Mouse (Mus musculus): ENCODE measurements around the gene Fxyd4. TPM values are rescaled to one million over a fixed set of nuclear protein-coding genes. Genes with fewer than 3 reads are reported as not detected.

Fxyd4 gene
- polyA plus RNA-seq, 1 experiment from 2014 or later: 4.4 TPM

GRCm38 (mm10) chr6:117942769-117943168 is 5.3 kb upstream of the Fxyd4 start:
- no peak for ATAC-seq (ENCODE audit: insufficient number of reproducible peaks, insufficient read depth, low FRiP score, low read depth)
- Histone ChIP-seq H3K4me1 (ENCODE audit: control insufficient read depth, insufficient read depth, low read length) (no peaks in the 10 kb centered on the region), H3K9ac (replicated peaks; ENCODE audit: low read depth, low read length) (no peak overlapping the region), H3K27me3 (ENCODE audit: control insufficient read depth, insufficient read depth, low read length) (no peaks in the 10 kb centered on the region), H3K9me3 (ENCODE audit: control insufficient read depth, low read depth, low read length) (no peaks in the 10 kb centered on the region), H3K4me2 (replicated peaks; ENCODE audit: low read depth, low read length) (no peak overlapping the region), H3K36me3 (ENCODE audit: control insufficient read depth, insufficient read depth, low read length) (no peaks in the 10 kb centered on the region), H3K4me3 (ENCODE audit: low read depth, low read length) (no peak overlapping the region), H3K27ac (ENCODE audit: low read length) (no peak overlapping the region)
- WGBS: 76% methylated on average over 10 of the region's 10 CpGs

- no peak for ATAC-seq (ENCODE audit: insufficient number of reproducible peaks, insufficient read depth, low FRiP score, low read depth)
- 86% methylated on average over 10 of the region's 10 CpGs for WGBS
- Histone ChIP-seq H3K27ac (ENCODE audit: low read length) (no peak overlapping the region), H3K4me3 (ENCODE audit: low read depth, low read length) (no peak overlapping the region), H3K27me3 (ENCODE audit: control insufficient read depth, insufficient read depth, low read length) (no peaks in the 10 kb centered on the region), H3K4me1 (ENCODE audit: control insufficient read depth, insufficient read depth, low read length) (no peaks in the 10 kb centered on the region), H3K9ac (replicated peaks; ENCODE audit: low read depth, low read length) (no peak overlapping the region), H3K36me3 (ENCODE audit: control insufficient read depth, insufficient read depth, low read length) (no peaks in the 10 kb centered on the region), H3K4me2 (replicated peaks; ENCODE audit: low read depth, low read length) (no peak overlapping the region), H3K9me3 (ENCODE audit: control insufficient read depth, low read depth, low read length) (no peaks in the 10 kb centered on the region)
Measured at GRCm38 (mm10) chr6:117938951-117939350, 1.5 kb upstream of the Fxyd4 start.

DNA sequence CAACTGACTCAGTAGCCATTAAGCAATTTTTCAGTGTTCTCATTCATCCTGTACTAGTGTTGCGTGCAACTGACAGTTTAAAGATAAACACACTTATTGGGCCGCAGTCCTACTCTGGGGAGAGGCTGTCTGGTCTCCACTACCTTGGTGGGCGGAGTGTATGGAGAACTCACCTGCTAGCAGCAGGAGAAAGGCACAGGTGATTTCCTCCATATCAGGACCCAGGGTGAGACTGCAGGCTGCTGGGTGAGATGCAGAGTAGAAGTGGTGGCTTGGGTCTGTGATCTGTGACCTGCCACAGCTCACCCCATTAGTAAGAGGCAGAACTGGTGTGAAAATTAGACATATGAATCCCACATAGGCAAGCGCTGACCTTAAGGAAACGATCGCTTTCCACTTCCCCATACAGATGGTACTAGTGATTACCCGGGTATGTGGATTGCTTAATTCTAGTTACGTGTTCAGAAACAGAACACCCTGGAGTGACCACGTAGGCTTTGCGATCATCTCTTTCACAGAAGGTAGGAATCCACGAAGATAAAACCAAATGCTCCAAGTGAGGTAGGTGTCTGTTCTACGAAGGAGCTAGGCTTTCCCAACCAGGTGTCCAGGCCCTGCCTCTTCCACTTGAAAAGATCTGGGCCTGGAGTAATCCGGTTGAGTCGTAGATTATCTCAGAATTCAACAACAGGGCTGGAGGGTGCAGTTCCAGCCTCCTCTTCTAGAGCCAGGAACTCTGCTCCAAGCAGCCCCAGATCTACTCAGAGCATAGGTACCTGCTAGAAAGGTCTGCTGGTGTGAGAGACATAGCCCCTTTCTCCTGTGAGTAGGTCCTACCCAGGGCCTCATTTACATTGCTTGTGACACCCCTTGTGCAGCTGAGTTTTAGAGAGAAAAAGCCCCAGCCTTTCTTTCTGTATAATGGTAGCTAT is 1.5 kb downstream of the Fxyd4 start:
- Histone ChIP-seq H3K9me3 (ENCODE audit: control insufficient read depth, low read depth, low read length) (no peaks in the 10 kb centered on the region), H3K9ac (replicated peaks; ENCODE audit: low read depth, low read length) (no peak overlapping the region), H3K4me2 (replicated peaks; ENCODE audit: low read depth, low read length) (no peak overlapping the region), H3K27me3 (ENCODE audit: control insufficient read depth, insufficient read depth, low read length) (no peaks in the 10 kb centered on the region), H3K27ac (ENCODE audit: low read length) (no peak overlapping the region), H3K4me1 (ENCODE audit: control insufficient read depth, insufficient read depth, low read length) (no peaks in the 10 kb centered on the region), H3K4me3 (ENCODE audit: low read depth, low read length) (no peak overlapping the region), H3K36me3 (ENCODE audit: control insufficient read depth, insufficient read depth, low read length) (no peaks in the 10 kb centered on the region)
- ATAC-seq (ENCODE audit: insufficient number of reproducible peaks, insufficient read depth, low FRiP score, low read depth): no peak
- WGBS: 87% methylated on average over 14 of the region's 14 CpGs

GRCm38 (mm10) chr6:117934301-117934700 is 3.2 kb downstream of the Fxyd4 start:
- Histone ChIP-seq H3K9ac (replicated peaks; ENCODE audit: low read depth, low read length) (no peak overlapping the region), H3K4me2 (replicated peaks; ENCODE audit: low read depth, low read length) (no peak overlapping the region), H3K4me3 (ENCODE audit: low read depth, low read length) (no peak overlapping the region), H3K27ac (ENCODE audit: low read length) (no peak overlapping the region), H3K36me3 (ENCODE audit: control insufficient read depth, insufficient read depth, low read length) (0 out of 2 replicates have a peak, but pooled peaks cover 3% of the 10 kb centered on the region), H3K9me3 (ENCODE audit: control insufficient read depth, low read depth, low read length) (no peaks in the 10 kb centered on the region), H3K4me1 (ENCODE audit: control insufficient read depth, insufficient read depth, low read length) (no peaks in the 10 kb centered on the region), H3K27me3 (ENCODE audit: control insufficient read depth, insufficient read depth, low read length) (no peaks in the 10 kb centered on the region)
- WGBS: 84% methylated on average over 6 of the region's 6 CpGs
- no peak for ATAC-seq (ENCODE audit: insufficient number of reproducible peaks, insufficient read depth, low FRiP score, low read depth)

DNA sequence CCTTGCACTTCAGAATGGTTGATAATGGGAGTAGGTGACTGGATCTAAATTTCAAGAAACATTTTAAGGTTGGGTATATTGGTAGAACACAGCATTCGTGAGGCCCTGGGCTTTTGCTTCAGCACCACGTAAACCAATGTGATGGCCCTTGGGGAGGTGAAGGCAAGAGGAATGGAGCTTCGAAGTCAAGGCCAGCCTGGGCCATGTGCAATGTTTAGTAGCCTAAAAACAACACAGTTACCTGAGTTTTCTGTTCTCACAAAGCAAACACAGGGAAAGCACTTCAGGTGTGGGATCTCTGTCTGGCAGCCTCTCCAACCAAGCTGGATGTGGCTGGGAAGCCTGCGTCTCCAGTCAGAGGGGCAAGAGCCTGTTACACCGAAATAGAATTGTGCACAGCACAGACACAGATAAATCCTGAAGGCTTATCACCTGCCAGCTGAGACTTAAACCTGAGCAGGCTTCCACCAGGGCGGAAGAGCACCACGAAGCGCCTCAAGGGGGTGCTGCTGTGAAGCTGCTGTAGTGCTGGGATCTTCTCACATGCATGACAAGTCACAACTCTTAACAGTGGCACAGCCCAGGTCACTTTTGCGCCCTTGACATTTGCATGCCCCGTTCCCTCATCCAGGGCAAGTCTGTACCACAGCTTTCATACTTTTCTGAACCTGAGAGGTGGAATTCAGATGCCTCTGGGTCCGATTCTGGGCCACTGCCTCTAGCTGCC is 5.0 kb downstream of the Fxyd4 start:
- Histone ChIP-seq H3K36me3 (ENCODE audit: control insufficient read depth, insufficient read depth, low read length) (peaks cover 22% of the 10 kb centered on the region; the same call in 1 of the 2 replicates), H3K9ac (replicated peaks; ENCODE audit: low read depth, low read length) (no peak overlapping the region), H3K4me3 (ENCODE audit: low read depth, low read length) (no peak overlapping the region), H3K4me2 (replicated peaks; ENCODE audit: low read depth, low read length) (no peak overlapping the region), H3K27me3 (ENCODE audit: control insufficient read depth, insufficient read depth, low read length) (no peaks in the 10 kb centered on the region), H3K9me3 (ENCODE audit: control insufficient read depth, low read depth, low read length) (no peaks in the 10 kb centered on the region), H3K27ac (ENCODE audit: low read length) (no peak overlapping the region), H3K4me1 (ENCODE audit: control insufficient read depth, insufficient read depth, low read length) (no peaks in the 10 kb centered on the region)
- 48% methylated on average over 11 of the region's 11 CpGs for WGBS
- 0 out of 2 replicates have a peak, but pooled peaks have one; percentile 12 for ATAC-seq (ENCODE audit: insufficient number of reproducible peaks, insufficient read depth, low FRiP score, low read depth)

- ATAC-seq (ENCODE audit: insufficient number of reproducible peaks, insufficient read depth, low FRiP score, low read depth): no peak
- H3K9ac ChIP-seq (replicated peaks; ENCODE audit: low read depth, low read length): no peak overlapping the region
- no peaks in the 10 kb centered on the region for H3K27me3 ChIP-seq (ENCODE audit: control insufficient read depth, insufficient read depth, low read length)
- 89% methylated on average over 3 of the region's 3 CpGs for WGBS
- no peak overlapping the region for H3K4me2 ChIP-seq (replicated peaks; ENCODE audit: low read depth, low read length)
- H3K4me3 ChIP-seq (ENCODE audit: low read depth, low read length): no peak overlapping the region
- H3K36me3 ChIP-seq (ENCODE audit: control insufficient read depth, insufficient read depth, low read length): peaks cover 36% of the 10 kb centered on the region; the same call in 1 of the 2 replicates
- H3K9me3 ChIP-seq (ENCODE audit: control insufficient read depth, low read depth, low read length): no peaks in the 10 kb centered on the region
- H3K4me1 ChIP-seq (ENCODE audit: control insufficient read depth, insufficient read depth, low read length): no peaks in the 10 kb centered on the region
- no peak overlapping the region for H3K27ac ChIP-seq (ENCODE audit: low read length)
Measured at GRCm38 (mm10) chr6:117929945-117930655, 7.4 kb downstream of the Fxyd4 start.

DNA sequence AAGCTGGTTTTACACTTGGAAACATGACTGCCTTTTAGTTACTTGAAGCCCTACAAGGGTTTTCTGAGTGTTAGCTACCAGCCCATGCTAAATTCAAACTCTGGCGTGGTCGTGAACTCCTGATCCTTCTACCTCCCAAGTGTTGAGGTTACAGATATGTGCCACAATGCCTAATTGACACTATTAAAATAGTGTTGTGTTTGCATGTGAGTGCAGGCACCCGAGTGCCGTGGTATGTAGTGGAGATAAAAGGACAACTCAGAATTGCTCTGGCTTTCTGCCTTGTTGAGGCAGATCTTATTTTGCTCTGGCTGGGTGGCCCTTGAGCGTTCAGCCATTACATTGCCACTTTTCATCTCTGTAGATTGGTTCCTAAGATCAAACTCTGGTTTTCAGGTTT is 8.7 kb downstream of the Fxyd4 start:
- no peaks in the 10 kb centered on the region for H3K4me1 ChIP-seq (ENCODE audit: control insufficient read depth, insufficient read depth, low read length)

DNA sequence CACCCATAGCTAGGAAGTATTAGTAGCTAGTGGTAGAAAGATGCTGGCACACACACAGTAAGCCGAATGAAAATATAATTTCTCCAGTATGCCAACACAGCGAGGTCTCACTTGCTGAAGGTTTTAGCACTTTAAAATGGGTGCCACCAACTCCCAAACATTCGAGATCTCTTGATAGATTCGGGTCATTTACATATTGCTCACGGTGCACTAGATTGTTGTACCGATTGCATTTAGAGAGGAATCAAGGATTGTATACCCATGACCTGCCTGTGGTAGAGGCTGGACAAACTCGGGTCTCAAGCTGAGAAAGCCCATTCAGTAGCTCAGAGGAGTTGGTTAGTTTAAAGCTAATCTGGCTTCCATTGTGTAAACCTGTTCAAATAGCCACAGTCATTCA is 9.5 kb downstream of the Fxyd4 start:
- Histone ChIP-seq H3K9ac (replicated peaks; ENCODE audit: low read depth, low read length) (no peak overlapping the region), H3K4me3 (ENCODE audit: low read depth, low read length) (no peak overlapping the region), H3K4me2 (replicated peaks; ENCODE audit: low read depth, low read length) (no peak overlapping the region), H3K36me3 (ENCODE audit: control insufficient read depth, insufficient read depth, low read length) (peaks cover 36% of the 10 kb centered on the region; the same call in 1 of the 2 replicates), H3K27ac (ENCODE audit: low read length) (no peak overlapping the region), H3K9me3 (ENCODE audit: control insufficient read depth, low read depth, low read length) (no peaks in the 10 kb centered on the region), H3K27me3 (ENCODE audit: control insufficient read depth, insufficient read depth, low read length) (no peaks in the 10 kb centered on the region), H3K4me1 (ENCODE audit: control insufficient read depth, insufficient read depth, low read length) (no peaks in the 10 kb centered on the region)
- no peak for ATAC-seq (ENCODE audit: insufficient number of reproducible peaks, insufficient read depth, low FRiP score, low read depth)
- 87% methylated on average over 7 of the region's 7 CpGs for WGBS

More for the DNA sequence above, 8.7 kb downstream of the Fxyd4 start:
- no peaks in the 10 kb centered on the region for H3K27me3 ChIP-seq (ENCODE audit: control insufficient read depth, insufficient read depth, low read length)
- no peak overlapping the region for H3K9ac ChIP-seq (replicated peaks; ENCODE audit: low read depth, low read length)
- H3K4me2 ChIP-seq (replicated peaks; ENCODE audit: low read depth, low read length): no peak overlapping the region
- no peak overlapping the region for H3K4me3 ChIP-seq (ENCODE audit: low read depth, low read length)
- H3K27ac ChIP-seq (ENCODE audit: low read length): no peak overlapping the region
- no peak for ATAC-seq (ENCODE audit: insufficient number of reproducible peaks, insufficient read depth, low FRiP score, low read depth)
- H3K36me3 ChIP-seq (ENCODE audit: control insufficient read depth, insufficient read depth, low read length): peaks cover 36% of the 10 kb centered on the region; the same call in 1 of the 2 replicates
- H3K9me3 ChIP-seq (ENCODE audit: control insufficient read depth, low read depth, low read length): no peaks in the 10 kb centered on the region
- 87% methylated on average over 5 of the region's 5 CpGs for WGBS
